Mouse (Mus musculus): ENCODE results near the gene Vsx1. TPM values are rescaled to one million over a fixed set of nuclear protein-coding genes. Genes with fewer than 3 reads are reported as not detected.

Vsx1 gene
- polyA plus RNA-seq, 1 experiment = 0.57 TPM

DNA sequence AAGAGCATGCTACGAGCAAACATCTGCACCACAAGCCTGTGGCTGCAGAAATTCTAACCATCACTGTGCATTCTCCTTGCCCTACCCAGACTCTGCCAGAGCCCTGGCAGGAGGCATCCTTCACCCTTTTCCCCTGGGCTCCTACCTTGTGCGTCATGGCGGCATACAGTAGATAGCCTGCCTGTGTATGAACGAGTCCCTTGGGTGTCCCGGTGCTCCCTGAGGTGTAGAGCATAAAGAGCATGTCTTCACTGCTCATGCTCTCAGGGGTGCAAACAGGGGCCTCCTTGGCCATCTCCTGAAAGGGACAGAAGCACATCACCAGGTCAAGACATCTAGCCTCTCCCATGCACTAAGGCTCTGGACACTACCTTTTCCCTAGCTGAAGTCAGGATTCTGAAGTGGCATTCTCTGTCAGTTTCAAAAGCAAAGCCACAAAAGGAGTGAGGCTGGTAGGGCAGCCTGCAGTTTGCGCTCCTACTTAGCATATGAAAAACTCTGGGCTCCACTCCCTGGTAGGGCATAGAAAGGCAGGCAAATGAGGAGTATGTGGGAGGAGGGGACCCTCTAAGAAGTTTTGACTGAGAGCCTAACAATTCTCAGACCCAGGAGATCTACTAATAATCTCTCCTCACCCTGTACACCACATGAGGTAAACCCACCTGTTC is 51.3 kb downstream of the Vsx1 start:
- Histone ChIP-seq H3K36me3 (ENCODE audit: control insufficient read depth, insufficient read depth, low read length, poor library complexity, severe bottlenecking) (no peaks in the 10 kb centered on the region), H3K9ac (ENCODE audit: low read depth, poor library complexity, severe bottlenecking) (no peak overlapping the region), H3K4me1 (ENCODE audit: control insufficient read depth, insufficient read depth, low read length) (peaks cover 8% of the 10 kb centered on the region), H3K9me3 (replicated peaks; ENCODE audit: control insufficient read depth, insufficient read depth, low read length, poor library complexity, severe bottlenecking) (peaks cover 6% of the 10 kb centered on the region), H3K27ac (ENCODE audit: insufficient read depth, low read length) (peak overlapping the region; percentile 49), H3K27me3 (ENCODE audit: control insufficient read depth, insufficient read depth, low read length, poor library complexity, severe bottlenecking) (no peaks in the 10 kb centered on the region), H3K4me3 (ENCODE audit: low read depth, low read length) (peak overlapping the region; percentile 12; the same call in 1 of the 2 replicates)
- no peak for TF ChIP-seq CTCF (IDR thresholded peaks at IDR 0.05; ENCODE audit: low read depth, low read length)
- TF ChIP-seq POLR2A (IDR thresholded peaks at IDR 0.05; ENCODE audit: insufficient read depth, low read length) = no peak
- TF ChIP-seq EP300 (IDR thresholded peaks at IDR 0.05; ENCODE audit: insufficient read depth, low read depth, low read length) = peak; percentile 49; the same call in 1 of the 2 replicates

GRCm38 (mm10) chr2:150635877-150636446 is 53.2 kb downstream of the Vsx1 start:
- H3K27me3 ChIP-seq (ENCODE audit: control insufficient read depth, insufficient read depth, low read length, poor library complexity, severe bottlenecking) = no peaks in the 10 kb centered on the region
- H3K27ac ChIP-seq (ENCODE audit: insufficient read depth, low read length) = peak overlapping the region; percentile 51; the same call in 1 of the 2 replicates
- H3K4me3 ChIP-seq (ENCODE audit: low read depth, low read length) = no peak overlapping the region
- H3K9me3 ChIP-seq (replicated peaks; ENCODE audit: control insufficient read depth, insufficient read depth, low read length, poor library complexity, severe bottlenecking) = peaks cover 6% of the 10 kb centered on the region
- peaks cover 8% of the 10 kb centered on the region for H3K4me1 ChIP-seq (ENCODE audit: control insufficient read depth, insufficient read depth, low read length)
- no peak overlapping the region for H3K9ac ChIP-seq (ENCODE audit: low read depth, poor library complexity, severe bottlenecking)
- TF ChIP-seq EP300 (IDR thresholded peaks at IDR 0.05; ENCODE audit: insufficient read depth, low read depth, low read length) (no peak), POLR2A (IDR thresholded peaks at IDR 0.05; ENCODE audit: insufficient read depth, low read length) (no peak)
- H3K36me3 ChIP-seq (ENCODE audit: control insufficient read depth, insufficient read depth, low read length, poor library complexity, severe bottlenecking) = no peaks in the 10 kb centered on the region

Other genes with a start within 250 kb of the Vsx1 start
- 8.1 TPM in 2 replicates for gene Zfp442, start 237.9 kb downstream of the Vsx1 start, polyA plus RNA-seq (2011; ENCODE audit: insufficient read depth, insufficient read length, low read depth, missing spikeins)
- 7.8 and 8.6 TPM in 2 replicates for gene Zfp345, start 204.3 kb downstream of the Vsx1 start, polyA plus RNA-seq (2011; ENCODE audit: insufficient read depth, insufficient read length, low read depth, missing spikeins)
- gene Cst7, start 118.9 kb downstream of the Vsx1 start, polyA plus RNA-seq (2011; ENCODE audit: insufficient read depth, insufficient read length, low read depth, missing spikeins) = not detected in 2 replicates
- gene Apmap, start 80.8 kb downstream of the Vsx1 start, polyA plus RNA-seq (2011; ENCODE audit: insufficient read depth, insufficient read length, low read depth, missing spikeins) = 9.0 and 10.0 TPM in 2 replicates
- gene Acss1, start 20.9 kb downstream of the Vsx1 start, polyA plus RNA-seq (2011; ENCODE audit: insufficient read depth, insufficient read length, low read depth, missing spikeins) = 9.8 and 10.4 TPM in 2 replicates
- 28.1 and 29.6 TPM in 2 replicates for gene Entpd6, start 59.7 kb upstream of the Vsx1 start, polyA plus RNA-seq (2011; ENCODE audit: insufficient read depth, insufficient read length, low read depth, missing spikeins)
- 39.5 and 45.4 TPM in 2 replicates for gene Pygb, start 97.4 kb upstream of the Vsx1 start, polyA plus RNA-seq (2011; ENCODE audit: insufficient read depth, insufficient read length, low read depth, missing spikeins)
- 31.3 and 35.8 TPM in 2 replicates for gene Abhd12, start 215.4 kb upstream of the Vsx1 start, polyA plus RNA-seq (2011; ENCODE audit: insufficient read depth, insufficient read length, low read depth, missing spikeins)
- 47.0 and 53.0 TPM in 2 replicates for gene Gins1, start 216.0 kb upstream of the Vsx1 start, polyA plus RNA-seq (2011; ENCODE audit: insufficient read depth, insufficient read length, low read depth, missing spikeins)

Data from ES-Bruce4 (cell line).